Mouse (Mus musculus): ENCODE measurements around the gene Tac4. TPM values are rescaled to one million over a fixed set of nuclear protein-coding genes. Genes with fewer than 3 reads are reported as not detected.

Tac4 gene
- polyA plus RNA-seq, 1 experiment from 2014 or later, result 0.12 TPM

Other genes with a start within 250 kb of the Tac4 start
- 33.4 and 42.9 TPM in 2 replicates for gene Pdk2, start 220.2 kb upstream of the Tac4 start, polyA plus RNA-seq (2015; fragmentation: Nextera tagmentation; extraction: Ambion mirVana)
- 8.9 and 9.5 TPM in 2 replicates for gene Itga3, start 184.7 kb upstream of the Tac4 start, polyA plus RNA-seq (2015; fragmentation: Nextera tagmentation; extraction: Ambion mirVana)
- 17.7 and 20.9 TPM in 2 replicates for gene Dlx3, start 141.4 kb upstream of the Tac4 start, polyA plus RNA-seq (2015; fragmentation: Nextera tagmentation; extraction: Ambion mirVana)
- 3.3 and 4.4 TPM in 2 replicates for gene Dlx4, start 115.3 kb upstream of the Tac4 start, polyA plus RNA-seq (2015; fragmentation: Nextera tagmentation; extraction: Ambion mirVana)
- 60.0 and 62.7 TPM in 2 replicates for gene Kat7, start 48.7 kb downstream of the Tac4 start, polyA plus RNA-seq (2015; fragmentation: Nextera tagmentation; extraction: Ambion mirVana)
- 13.8 and 14.6 TPM in 2 replicates for gene Fam117a, start 75.5 kb downstream of the Tac4 start, polyA plus RNA-seq (2015; fragmentation: Nextera tagmentation; extraction: Ambion mirVana)
- 95.0 and 102 TPM in 2 replicates for gene Slc35b1, start 123.2 kb downstream of the Tac4 start, polyA plus RNA-seq (2015; fragmentation: Nextera tagmentation; extraction: Ambion mirVana)
- 168 and 181 TPM in 2 replicates for gene Spop, start 152.6 kb downstream of the Tac4 start, polyA plus RNA-seq (2015; fragmentation: Nextera tagmentation; extraction: Ambion mirVana)